Mouse (Mus musculus): ENCODE measurements around the gene Cckar.

Cckar gene

DNA sequence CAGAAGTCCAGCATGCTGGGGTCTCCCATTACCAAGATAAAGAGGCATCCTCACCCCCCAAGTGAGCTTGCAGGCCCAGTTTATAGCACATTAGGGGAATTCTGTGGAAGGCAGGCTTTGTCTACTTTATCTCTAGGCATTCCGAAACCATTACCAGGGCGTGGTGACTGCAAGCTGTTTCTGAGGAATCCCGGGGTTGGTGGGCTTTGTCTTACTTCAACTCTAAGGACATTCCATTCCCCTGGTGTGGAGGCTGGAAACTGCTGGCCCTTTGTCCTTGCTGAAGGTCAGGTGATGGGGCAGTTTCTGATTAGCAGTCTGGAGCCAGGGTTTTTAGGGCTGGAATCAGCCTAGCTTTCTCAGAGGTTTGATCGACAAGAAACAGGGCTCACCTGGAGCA is 36.0 kb downstream of the Cckar start:
- DNase-seq = no peak

DNA sequence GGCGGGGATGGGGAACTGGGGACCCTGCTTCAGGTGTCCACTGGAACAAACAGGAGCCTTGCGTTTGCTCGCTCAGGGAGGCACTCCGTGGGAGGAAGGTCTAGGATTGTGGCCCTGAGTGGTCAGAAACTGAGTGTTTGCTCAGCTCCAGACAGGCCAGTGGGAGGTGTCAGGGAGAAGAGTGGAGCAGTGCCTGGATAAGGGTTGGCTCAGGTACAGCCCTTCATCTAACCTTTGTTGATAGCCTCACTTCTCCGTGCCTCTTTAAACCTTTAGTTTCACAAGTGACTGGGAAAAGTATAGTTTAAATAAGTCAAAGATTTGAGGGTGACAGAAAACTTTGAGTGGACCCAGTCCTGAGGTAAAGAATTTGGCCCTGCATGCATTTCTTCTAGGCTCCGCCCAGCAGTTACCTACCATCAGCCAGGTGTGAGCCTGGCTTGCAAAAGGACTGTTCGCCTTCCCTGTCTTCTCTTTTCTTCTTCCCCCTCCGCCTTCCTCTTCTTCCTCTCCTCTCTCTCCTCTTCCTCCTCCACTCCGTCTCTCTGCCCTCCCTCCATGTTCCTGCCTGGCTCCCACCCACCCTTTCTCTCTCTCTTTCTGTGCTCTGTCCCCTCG is 37.1 kb downstream of the Cckar start:
- DNase-seq = no peak

DNA sequence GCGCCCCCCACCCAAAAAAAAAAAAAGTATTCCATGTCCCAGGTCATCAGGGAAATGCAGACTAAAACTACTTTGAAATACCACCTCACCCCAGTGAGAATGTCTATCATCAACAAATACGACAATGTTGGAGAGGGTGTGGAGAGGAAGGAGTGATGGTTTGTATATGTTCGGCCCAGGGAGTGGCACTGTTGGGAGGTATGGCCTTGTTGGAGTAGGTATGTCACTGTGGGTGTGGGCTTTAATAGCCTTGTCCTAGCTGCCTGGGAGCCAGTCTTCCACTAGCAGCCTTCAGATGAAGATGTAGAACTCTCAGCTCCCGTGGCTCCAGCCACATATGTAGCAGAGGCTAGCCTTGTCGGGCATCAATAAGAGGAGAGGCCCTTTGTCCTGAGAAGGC is 39.5 kb downstream of the Cckar start:
- DNase-seq = no peak

DNA sequence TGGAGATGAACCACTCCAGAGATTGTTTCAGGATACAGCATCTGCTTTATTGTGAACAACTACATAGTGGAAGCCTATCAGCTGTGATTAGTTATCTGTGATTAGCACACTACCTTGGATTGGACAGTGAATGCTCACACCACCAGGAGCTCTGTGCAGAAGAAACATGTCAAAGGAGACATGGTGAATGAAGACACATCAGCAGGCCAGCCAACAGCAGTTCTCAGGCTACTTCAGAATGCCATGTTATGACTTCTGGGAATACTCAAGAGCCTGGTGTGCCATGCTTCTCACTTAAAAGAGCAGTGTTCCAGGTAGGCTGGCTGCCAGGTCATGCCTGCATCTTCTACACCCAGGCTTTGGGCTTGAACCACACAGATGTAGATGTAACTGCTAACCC is 43.8 kb downstream of the Cckar start:
- DNase-seq = no peak

DNA sequence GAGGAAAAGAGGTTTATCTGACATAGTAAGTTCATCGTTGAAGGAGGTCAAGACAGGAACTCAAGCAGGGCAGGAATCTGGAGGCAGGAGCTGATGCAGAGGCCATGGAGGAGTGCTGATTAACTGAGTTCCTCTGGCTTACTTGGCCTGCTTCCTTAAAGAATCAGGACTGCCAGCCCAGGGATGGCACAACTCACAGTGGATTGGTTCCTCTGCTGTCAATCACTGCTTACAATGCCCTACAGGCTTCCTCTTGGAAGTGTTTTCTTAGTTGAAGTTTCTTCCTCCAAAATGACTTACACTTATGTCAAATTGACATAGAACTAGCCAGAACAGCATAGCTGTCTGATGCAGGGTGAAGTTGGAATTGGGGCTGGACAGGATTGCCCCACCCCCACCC is 45.1 kb downstream of the Cckar start:
- DNase-seq = no peak

DNA sequence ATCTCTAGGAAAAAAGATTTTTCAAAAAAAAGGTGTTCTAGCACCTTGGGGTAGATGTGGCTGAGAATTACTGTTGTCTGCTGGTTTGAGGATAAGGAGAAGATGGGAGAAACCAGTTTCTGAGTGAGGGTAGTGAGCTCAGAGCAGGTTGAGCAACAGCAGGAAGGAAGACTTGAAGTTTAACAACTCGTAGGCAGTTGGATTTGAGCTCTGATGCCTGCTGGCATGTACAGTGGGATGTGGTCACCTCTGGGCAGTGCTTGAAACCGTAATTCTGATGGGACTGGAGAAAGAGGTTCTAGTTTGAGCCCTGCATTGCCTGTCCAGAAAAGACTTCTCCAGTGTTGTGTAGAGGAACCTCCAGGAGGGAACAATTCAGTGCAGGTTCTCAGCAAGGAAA is 46.0 kb downstream of the Cckar start:
- DNase-seq = no peak

DNA sequence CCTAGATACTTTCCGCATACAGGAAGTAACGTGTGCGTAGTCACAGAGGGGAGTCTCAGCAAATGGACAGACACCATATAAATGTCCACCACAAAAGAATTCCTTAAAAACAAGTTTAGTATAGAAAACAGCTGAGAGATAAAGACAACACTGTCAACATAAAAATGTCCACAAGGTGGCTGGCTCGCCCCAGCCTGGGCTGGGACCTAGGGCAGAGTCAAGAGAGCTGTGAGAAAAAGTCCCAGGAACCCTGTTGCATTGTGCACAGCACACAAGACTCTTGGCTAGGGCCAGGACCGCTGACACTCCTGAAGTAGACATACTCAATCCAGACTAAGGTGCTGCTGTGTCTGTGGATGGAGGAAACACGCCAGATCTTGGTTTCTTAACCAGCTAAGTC is 49.6 kb downstream of the Cckar start:
- DNase-seq = peak; percentile 51

DNA sequence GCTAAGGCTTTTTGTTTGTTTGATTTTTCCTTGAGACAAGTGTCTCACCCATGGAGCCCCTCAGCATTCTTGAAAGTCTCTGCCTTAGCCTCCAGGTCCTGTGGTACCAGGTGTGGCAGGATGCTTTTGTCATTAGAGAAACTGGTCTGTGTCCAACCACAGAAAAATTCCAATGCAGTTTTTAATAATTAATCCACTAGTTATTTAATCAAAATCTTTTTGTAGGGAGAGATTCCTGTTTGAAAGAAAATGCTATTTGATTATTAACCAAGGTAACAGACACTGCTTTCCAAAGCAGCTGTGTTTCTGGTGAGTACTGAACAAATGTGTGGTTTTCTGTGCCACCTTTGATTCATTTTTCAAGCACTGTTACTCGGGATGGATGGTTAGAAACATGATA is 50.9 kb downstream of the Cckar start:
- DNase-seq = no peak

Data from kidney, postnatal 14 days (tissue).